Mouse (Mus musculus) spleen, postnatal 14 days (tissue): ENCODE measurements at regions not wholly inside any gene's neighbourhood (a gene's known extent, or its start where the extent isn't known, plus 50 kb on each side); places are given as distances from the start of the nearest gene placed in this dataset.

Source experiments
- DNase-seq, 2 experiments: peaks; one replicate each; pipeline ENCODE4 v3.0.0; 2021 to 2022; ENCODE audit warnings: low spot score in 2 of 2

- no peak for DNase-seq
Measured at GRCm38 (mm10) chr13:90376619-90377018, 287.2 kb upstream of the Xrcc4 start.

- no peak for DNase-seq
Measured at GRCm38 (mm10) chr13:90376207-90376606, 286.8 kb upstream of the Xrcc4 start.

- DNase-seq: no peak
Measured at GRCm38 (mm10) chr13:90371415-90372150, 282.2 kb upstream of the Xrcc4 start.

- no peak for DNase-seq
Measured at GRCm38 (mm10) chr13:90370746-90371414, 281.5 kb upstream of the Xrcc4 start.

GRCm38 (mm10) chr13:90364518-90365027 lies 275.2 kb upstream of the Xrcc4 start:
- DNase-seq: no peak

GRCm38 (mm10) chr13:90359861-90360601 lies 270.6 kb upstream of the Xrcc4 start:
- no peak for DNase-seq

- DNase-seq: no peak
Measured at GRCm38 (mm10) chr13:90358149-90358548, 268.7 kb upstream of the Xrcc4 start.

GRCm38 (mm10) chr13:90355602-90356001 lies 266.2 kb upstream of the Xrcc4 start:
- DNase-seq: no peak

GRCm38 (mm10) chr13:90342823-90343222 lies 253.4 kb upstream of the Xrcc4 start:
- DNase-seq: no peak

GRCm38 (mm10) chr13:90341597-90342212 lies 252.3 kb upstream of the Xrcc4 start:
- DNase-seq: no peak

- DNase-seq: no peak
Measured at GRCm38 (mm10) chr13:90340647-90341160, 251.3 kb upstream of the Xrcc4 start.

GRCm38 (mm10) chr13:90337591-90337990 lies 248.2 kb upstream of the Xrcc4 start:
- DNase-seq: no peak

GRCm38 (mm10) chr13:90335741-90336037 lies 246.3 kb upstream of the Xrcc4 start:
- DNase-seq: no peak

- no peak for DNase-seq
Measured at GRCm38 (mm10) chr13:90334934-90335740, 245.7 kb upstream of the Xrcc4 start.

GRCm38 (mm10) chr13:90334286-90334685 lies 244.9 kb upstream of the Xrcc4 start:
- DNase-seq: no peak

- DNase-seq: no peak
Measured at GRCm38 (mm10) chr13:90325226-90325625, 235.8 kb upstream of the Xrcc4 start.

GRCm38 (mm10) chr13:90313209-90313978 lies 224.0 kb upstream of the Xrcc4 start:
- no peak for DNase-seq

- DNase-seq: no peak
Measured at GRCm38 (mm10) chr13:90310482-90310881, 221.1 kb upstream of the Xrcc4 start.

GRCm38 (mm10) chr13:90300481-90300880 lies 211.1 kb upstream of the Xrcc4 start:
- no peak for DNase-seq

GRCm38 (mm10) chr13:90294648-90295007 lies 205.2 kb upstream of the Xrcc4 start:
- no peak for DNase-seq
